Comparison of ENCODE assay signal across 7 mouse cellular contexts in genomic region chr5:92856346-92856745, GRCm38 (mm10).
DNase-seq lines count a peak whose midpoint lies in the region; ATAC-seq and TF ChIP-seq lines count a peak whose summit lies in the region.

No protein-coding gene starts in this region.

- DNase-seq in right cerebral cortex, adult 18-20 months, result peak; percentile 29
- DNase-seq in right cerebral cortex, postnatal 4 days, result no peak
- DNase-seq in cerebellum, adult 8-10 months, result peak; percentile 12
- peak; percentile 27 for DNase-seq in heart, postnatal 0 days (ENCODE audit: low spot score)
- DNase-seq in lung, postnatal 0 days (ENCODE audit: low spot score), result peak; percentile 55
- no peak for DNase-seq in yolk sac, embryonic 10.5 days (ENCODE audit: low spot score)

- peak overlapping the region; percentile 8; the same call in 1 of the 2 replicates for H3K9ac ChIP-seq in heart, postnatal 0 days (replicated peaks; ENCODE audit: low read depth, low read length)
- no peak overlapping the region for H3K9ac ChIP-seq in lung, postnatal 0 days (replicated peaks; ENCODE audit: low read depth)

- 16% methylated on average over 15 of the region's 15 CpGs for WGBS in heart, postnatal 0 days
- 23% methylated on average over 15 of the region's 15 CpGs for WGBS in lung, postnatal 0 days

- peak overlapping the region; percentile 61 for H3K27ac ChIP-seq in heart, postnatal 0 days (ENCODE audit: low read depth)
- peak overlapping the region; percentile 23 for H3K27ac ChIP-seq in lung, postnatal 0 days (ENCODE audit: low read length)

- TF ChIP-seq EP300 in heart, postnatal 0 days (IDR thresholded peaks at IDR 0.05; ENCODE audit: low read depth), result no peak
- no peak for TF ChIP-seq EP300 in lung, postnatal 0 days (IDR thresholded peaks at IDR 0.05)

- peak overlapping the region; percentile 47 for H3K4me2 ChIP-seq in heart, postnatal 0 days (ENCODE audit: low read depth, low read length)
- H3K4me2 ChIP-seq in lung, postnatal 0 days (replicated peaks; ENCODE audit: low read depth, low read length), result peak overlapping the region; percentile 28

- 0 out of 2 replicates have a peak overlapping the region, but pooled peaks have one; percentile 5 for H3K4me3 ChIP-seq in heart, postnatal 0 days (ENCODE audit: low read depth, low read length)
- H3K4me3 ChIP-seq in lung, postnatal 0 days (ENCODE audit: low read depth, low read length), result no peak overlapping the region

- no peaks in the 10 kb centered on the region for H3K9me3 ChIP-seq in heart, postnatal 0 days (replicated peaks; ENCODE audit: control insufficient read depth, low read length)
- H3K9me3 ChIP-seq in lung, postnatal 0 days (ENCODE audit: low read length), result no peaks in the 10 kb centered on the region

- peaks cover 37% of the 10 kb centered on the region for H3K4me1 ChIP-seq in heart, postnatal 0 days (ENCODE audit: control insufficient read depth, insufficient read depth)
- peaks cover 12% of the 10 kb centered on the region; the same call in 1 of the 2 replicates for H3K4me1 ChIP-seq in lung, postnatal 0 days (ENCODE audit: insufficient read depth, low read depth, low read length)

- TF ChIP-seq CTCF in heart, postnatal 0 days (IDR thresholded peaks at IDR 0.05; ENCODE audit: low read depth), result no peak
- no peak for TF ChIP-seq CTCF in lung, postnatal 0 days (IDR thresholded peaks at IDR 0.05)

- no peaks in the 10 kb centered on the region for H3K27me3 ChIP-seq in heart, postnatal 0 days (ENCODE audit: control insufficient read depth, insufficient read depth, low read length)
- no peaks in the 10 kb centered on the region for H3K27me3 ChIP-seq in lung, postnatal 0 days (replicated peaks; ENCODE audit: insufficient read depth, low read length)

- ATAC-seq in heart, postnatal 0 days (ENCODE audit: insufficient read depth, low read depth), result no peak
- peak; percentile 40; the same call in 1 of the 2 replicates for ATAC-seq in lung, postnatal 0 days
- no peak for ATAC-seq in inflammation-experienced regulatory T-cells, adult 6 months

- no peaks in the 10 kb centered on the region for H3K36me3 ChIP-seq in heart, postnatal 0 days (replicated peaks; ENCODE audit: control insufficient read depth, insufficient read depth, low read length)
- no peaks in the 10 kb centered on the region for H3K36me3 ChIP-seq in lung, postnatal 0 days (ENCODE audit: insufficient read depth, low read length)

Comparison
In these comparisons a context has a peak if more than half of its experiments do, and no peak if none do; other contexts are left out.
1. DNase-seq: peak in right cerebral cortex, adult 18-20 months (single experiment), cerebellum, adult 8-10 months (single experiment), heart, postnatal 0 days (single experiment) and lung, postnatal 0 days (single experiment); none in right cerebral cortex, postnatal 4 days (single experiment) and yolk sac, embryonic 10.5 days (single experiment).